ENCODE assay signal across 9 mouse cellular contexts in the genomic region with DNA sequence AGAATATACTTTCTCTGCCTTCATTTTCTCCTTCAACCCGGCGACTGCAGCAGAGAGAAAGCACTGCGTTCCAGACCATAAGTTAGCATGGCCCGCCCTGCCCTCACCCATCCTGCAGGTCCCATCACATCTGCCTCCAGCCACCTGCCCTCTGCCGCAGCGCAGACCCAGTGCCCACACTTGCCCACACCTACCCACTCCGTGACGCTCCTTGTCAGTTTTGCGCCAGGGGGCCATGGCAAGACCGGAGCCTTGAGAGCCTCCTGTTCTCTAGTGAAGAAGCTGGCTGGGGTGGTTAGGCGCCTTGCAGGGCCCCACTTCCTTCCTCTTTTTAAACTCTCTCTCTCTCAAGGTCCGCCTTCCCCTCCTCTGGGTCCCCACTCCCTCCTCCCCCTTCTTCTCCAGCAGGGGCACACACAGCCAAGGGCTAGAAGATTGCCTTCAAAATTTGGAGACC. TPM values are rescaled to one million over a fixed set of nuclear protein-coding genes. Genes with fewer than 3 reads are reported as not detected.
A peak's percentile ranks its signal among the peaks of the same experiment; 100 is the strongest.
DNase-seq lines count a peak whose midpoint lies in the region; ATAC-seq and TF ChIP-seq lines count a peak whose summit lies in the region.
"Had no signal": no experiment of that assay in that cellular context is flagged by ENCODE, and none has a peak within 500 bp of the region (broad histone marks: within the 10 kb centered on the region; RNA-seq: fewer than 3 reads in every experiment).

A gene (minus strand): TSS at position 306 of the 457 bp plus-strand sequence.

- H3K79me2 ChIP-seq in CH12.LX (replicated peaks; ENCODE audit: control insufficient read depth, extremely low read depth, insufficient read depth, poor library complexity, severe bottlenecking): peaks cover 44% of the 10 kb centered on the region

- TF ChIP-seq EP300 in CH12.LX (IDR thresholded peaks at IDR 0.05; ENCODE audit: low read length): peak; percentile 70

- peak within 1 kb of the TSS; percentile 95 for H3K9ac ChIP-seq in CH12.LX (ENCODE audit: insufficient read depth, low read depth)
- peak within 1 kb of the TSS; percentile 28; the same call in 1 of the 2 replicates for H3K9ac ChIP-seq in liver, embryonic 16.5 days (ENCODE audit: low read depth, low read length)
- no peak within 1 kb of the TSS for H3K9ac ChIP-seq in kidney, embryonic 15.5 days
- H3K9ac ChIP-seq: hindbrain, embryonic 15.5 days had no signal

- in situ Hi-C loops in CH12.LX (cut with MboI; ENCODE audit: low pct_ligation_motif_present, low pct_unique_long_range_greater_than_20kb, low sequenced_read_pairs): no loop called here

- ATAC-seq in liver, embryonic 16.5 days (ENCODE audit: low read depth): peak; percentile 47; the same call in 1 of the 2 replicates
- ATAC-seq in kidney, embryonic 15.5 days (replicated peaks; ENCODE audit: low FRiP score): no peak

- dilution Hi-C loops in CH12.LX (cut with MboI; ENCODE audit: extremely low pct_ligation_motif_present, extremely low pct_unique_long_range_greater_than_20kb, low sequenced_read_pairs): no loop called here

- TF ChIP-seq CTCF in CH12.LX (conservative IDR thresholded peaks at IDR 0.05 in 1 of 2, IDR thresholded peaks at IDR 0.05 in 1 of 2; ENCODE audit: low read depth in 2 of 2, low read length in 2 of 2): peak in 1 of 2 experiments; percentile 19; a peak in 1 of 4 replicates

- H3K9me3 ChIP-seq in CH12.LX (replicated peaks; ENCODE audit: low read length): peaks cover 6% of the 10 kb centered on the region
- no peaks in the 10 kb centered on the region for H3K9me3 ChIP-seq in liver, embryonic 16.5 days (replicated peaks; ENCODE audit: control insufficient read depth, low read length)
- no peaks in the 10 kb centered on the region for H3K9me3 ChIP-seq in kidney, embryonic 15.5 days (replicated peaks)
- H3K9me3 ChIP-seq: hindbrain, embryonic 15.5 days had no signal

- peak within 1 kb of the TSS; percentile 72 to 88 (median 81) for H3K4me3 ChIP-seq in CH12.LX (replicated peaks in 1 of 3; ENCODE audit: low read depth in 2 of 3, low read length in 2 of 3, poor library complexity in 1 of 3)
- peak within 1 kb of the TSS; percentile 62 for H3K4me3 ChIP-seq in brown adipose tissue, adult 24 weeks (ENCODE audit: insufficient read depth, low read depth, low read length)
- peak within 1 kb of the TSS; percentile 45 for H3K4me3 ChIP-seq in liver, embryonic 16.5 days (ENCODE audit: low read depth, low read length)
- no peak within 1 kb of the TSS for H3K4me3 ChIP-seq in kidney, embryonic 15.5 days (replicated peaks)
- H3K4me3 ChIP-seq: hindbrain, embryonic 15.5 days had no signal

- TF ChIP-seq POLR2A in CH12.LX (IDR thresholded peaks at IDR 0.05; ENCODE audit: low read depth, low read length): peak; percentile 94

- peak within 1 kb of the TSS; percentile 94 for H3K27ac ChIP-seq in CH12.LX (ENCODE audit: insufficient read depth, low read depth)
- H3K27ac ChIP-seq in brown adipose tissue, adult 24 weeks (replicated peaks; ENCODE audit: low read depth, low read length): peak within 1 kb of the TSS; percentile 72
- peak within 1 kb of the TSS; percentile 8; the same call in 1 of the 2 replicates for H3K27ac ChIP-seq in liver, embryonic 16.5 days (ENCODE audit: low read length)
- no peak within 1 kb of the TSS for H3K27ac ChIP-seq in kidney, embryonic 15.5 days
- H3K27ac ChIP-seq: hindbrain, embryonic 15.5 days had no signal

- H3K4me1 ChIP-seq in CH12.LX (ENCODE audit: control insufficient read depth in 1 of 2, insufficient read depth in 2 of 2): peaks cover 21 to 49% of the 10 kb centered on the region in 2 experiments
- no peaks in the 10 kb centered on the region for H3K4me1 ChIP-seq in brown adipose tissue, adult 24 weeks (ENCODE audit: control insufficient read depth, insufficient read depth, insufficient read length, low read length)
- H3K4me1 ChIP-seq in liver, embryonic 16.5 days (ENCODE audit: control insufficient read depth, low read depth, low read length): no peaks in the 10 kb centered on the region; the same call in 1 of the 2 replicates
- H3K4me1 ChIP-seq in kidney, embryonic 15.5 days: no peaks in the 10 kb centered on the region
- H3K4me1 ChIP-seq: hindbrain, embryonic 15.5 days had no signal

- DNase-seq in CH12.LX (ENCODE audit: extremely low read depth): peak; percentile 91
- peak; percentile 71 to 73 for DNase-seq in spleen, adult 18-20 months
- DNase-seq in layer of hippocampus, adult 18-20 months (ENCODE audit: low spot score in 2 of 2): no peak
- DNase-seq in layer of hippocampus, adult 8-10 months (ENCODE audit: low spot score in 2 of 2): no peak
- DNase-seq: cerebellum, adult 11-12 months had no signal

- H3K36me3 ChIP-seq in CH12.LX (replicated peaks in 1 of 2; ENCODE audit: control insufficient read depth in 1 of 2, insufficient read depth in 1 of 2, low read length in 1 of 2): peaks cover 12 to 46% of the 10 kb centered on the region in 2 experiments
- no peaks in the 10 kb centered on the region for H3K36me3 ChIP-seq in liver, embryonic 16.5 days (ENCODE audit: control insufficient read depth, insufficient read depth)
- H3K36me3 ChIP-seq in kidney, embryonic 15.5 days: no peaks in the 10 kb centered on the region
- H3K36me3 ChIP-seq: hindbrain, embryonic 15.5 days had no signal

- peak within 1 kb of the TSS; percentile 88 for H3K4me2 ChIP-seq in CH12.LX (ENCODE audit: insufficient read depth, low read depth, poor library complexity, severe bottlenecking)
- peak within 1 kb of the TSS; percentile 35 for H3K4me2 ChIP-seq in liver, embryonic 16.5 days (ENCODE audit: low read depth, low read length)
- no peak within 1 kb of the TSS for H3K4me2 ChIP-seq in kidney, embryonic 15.5 days
- H3K4me2 ChIP-seq: hindbrain, embryonic 15.5 days had no signal

- no peak; the same call in 1 of the 2 replicates for TF ChIP-seq RAD21 in CH12.LX (IDR thresholded peaks at IDR 0.05; ENCODE audit: low read depth, low read length)

- 12% methylated on average over 12 of the region's 12 CpGs for WGBS in liver, embryonic 16.5 days (ENCODE audit: insufficient replicate concordance)
- 89% methylated on average over 12 of the region's 12 CpGs for WGBS in kidney, embryonic 15.5 days

- no peaks in the 10 kb centered on the region for H3K27me3 ChIP-seq in CH12.LX (replicated peaks)
- H3K27me3 ChIP-seq in liver, embryonic 16.5 days (ENCODE audit: control insufficient read depth, insufficient read depth, low read depth, low read length): no peaks in the 10 kb centered on the region
- no peaks in the 10 kb centered on the region for H3K27me3 ChIP-seq in kidney, embryonic 15.5 days
- H3K27me3 ChIP-seq: hindbrain, embryonic 15.5 days had no signal

TF ChIP-seq in CH12.LX, 34 proteins besides CTCF, POLR2A, EP300 and RAD21 (continues in another document):
- peak; percentile 79; the same call in 1 of the 2 replicates for TF ChIP-seq UBTF (IDR thresholded peaks at IDR 0.05; ENCODE audit: low read depth, low read length)
- TF ChIP-seq NELFE (IDR thresholded peaks at IDR 0.05; ENCODE audit: low read depth, low read length): peak; percentile 95
- no peak for TF ChIP-seq ZKSCAN1 (IDR thresholded peaks at IDR 0.05; ENCODE audit: borderline replicate concordance, low read depth, low read length)
- TF ChIP-seq MAX (IDR thresholded peaks at IDR 0.05; ENCODE audit: low read length): peak; percentile 74
- peak; percentile 81 for TF ChIP-seq SIN3A (IDR thresholded peaks at IDR 0.05; ENCODE audit: low read length)
- peak; percentile 42; the same call in 1 of the 2 replicates for TF ChIP-seq BHLHE40 (IDR thresholded peaks at IDR 0.05; ENCODE audit: low read depth, low read length)
- no peak for TF ChIP-seq JUND (conservative IDR thresholded peaks at IDR 0.05; ENCODE audit: low read depth, low read length)
- TF ChIP-seq MAFK (IDR thresholded peaks at IDR 0.05; ENCODE audit: insufficient replicate concordance, low read length): no peak
- peak; percentile 98 for TF ChIP-seq MAZ (IDR thresholded peaks at IDR 0.05; ENCODE audit: low read depth, low read length)
- TF ChIP-seq ZMIZ1 (IDR thresholded peaks at IDR 0.05; ENCODE audit: low read depth, low read length): peak; percentile 96
- no peak for TF ChIP-seq CHD1 (IDR thresholded peaks at IDR 0.05; ENCODE audit: low read depth, low read length)
- TF ChIP-seq POLR2AphosphoS2 (IDR thresholded peaks at IDR 0.05; ENCODE audit: low read depth, low read length): no peak
- TF ChIP-seq SMC3 (IDR thresholded peaks at IDR 0.05; ENCODE audit: low read depth, low read length): no peak; the same call in none of the 2 replicates
- no peak for TF ChIP-seq JUN (IDR thresholded peaks at IDR 0.05; ENCODE audit: insufficient read depth, low read depth, low read length)
- no peak; the same call in 1 of the 2 replicates for TF ChIP-seq MXI1 (IDR thresholded peaks at IDR 0.05; ENCODE audit: low read depth, low read length)
- peak; percentile 50; the same call in 1 of the 2 replicates for TF ChIP-seq NRF1 (IDR thresholded peaks at IDR 0.05; ENCODE audit: low read depth, low read length)
- TF ChIP-seq PAX5 (IDR thresholded peaks at IDR 0.05; ENCODE audit: low read length): no peak
- no peak for TF ChIP-seq ZC3H11A (IDR thresholded peaks at IDR 0.05; ENCODE audit: low read depth, low read length)
- TF ChIP-seq MEF2A (IDR thresholded peaks at IDR 0.05; ENCODE audit: borderline replicate concordance, low read depth, low read length): peak; percentile 76; the same call in 1 of the 2 replicates
- no peak for TF ChIP-seq ZNF384 (IDR thresholded peaks at IDR 0.05; ENCODE audit: low read depth, low read length)
- TF ChIP-seq ELF1 (IDR thresholded peaks at IDR 0.05; ENCODE audit: low read depth, low read length): peak; percentile 85
- TF ChIP-seq IRF4 (IDR thresholded peaks at IDR 0.05; ENCODE audit: low read depth, low read length): peak; percentile 78
- TF ChIP-seq USF1 (IDR thresholded peaks at IDR 0.05; ENCODE audit: low read depth, low read length): no peak
- TF ChIP-seq MYC (IDR thresholded peaks at IDR 0.05; ENCODE audit: low read depth, low read length): no peak; the same call in 1 of the 2 replicates
- TF ChIP-seq HCFC1 (IDR thresholded peaks at IDR 0.05; ENCODE audit: low read depth, low read length): peak; percentile 69
- peak; percentile 71 for TF ChIP-seq CHD2 (IDR thresholded peaks at IDR 0.05; ENCODE audit: low read length)

RNA-seq across cellular contexts. Expression of the gene that starts here (rescaled TPM):
- total RNA-seq in CH12.LX (2012; rRNA removed) (109 and 133 TPM in 2 replicates), CH12.LX (2014; rRNA removed) (79.6 and 83.8 TPM in 2 replicates)
- 137 and 151 TPM in 2 replicates for polyA plus RNA-seq in CH12.LX (2012; ENCODE audit: insufficient read length, low read depth)
- 1.7 and 3.0 TPM in 2 replicates for polyA plus RNA-seq in brown adipose tissue, adult 24 weeks (2012; ENCODE audit: insufficient read depth, insufficient read length, missing spikeins)
- polyA plus RNA-seq in liver, embryonic 16.5 days (2015; fragmentation: Nextera tagmentation; extraction: Ambion mirVana): 5.0 and 5.3 TPM in 2 replicates
- 1 to 10 TPM; 3.2 to 3.4 TPM for total RNA-seq in layer of hippocampus, adult 18-20 months (2021)
- total RNA-seq in layer of hippocampus, adult 8-10 months (2022): 10 to 100 TPM in 2 of 4 experiments, 1 to 10 TPM in 2; 3.1 to 13.1 (median 8.2) TPM
- polyA plus RNA-seq in kidney, embryonic 15.5 days (2015; fragmentation: Nextera tagmentation; extraction: Ambion mirVana): 1.0 and 1.1 TPM in 2 replicates

Comparison
In these comparisons a context has a peak if more than half of its experiments do, and no peak if none do; other contexts are left out.
1. RNA of the gene that starts here (total RNA-seq): 79.6 to 133 TPM in CH12.LX; 3.1 to 13.1 TPM in layer of hippocampus, adult 8-10 months and 3.2 to 3.4 TPM in layer of hippocampus, adult 18-20 months; every median in the first group is over 4 times any median in the second.
2. RNA of the gene that starts here (polyA plus RNA-seq): 137 to 151 TPM in CH12.LX; 5.0 to 5.3 TPM in liver, embryonic 16.5 days, 1.7 to 3.0 TPM in brown adipose tissue, adult 24 weeks and 1.0 to 1.1 TPM in kidney, embryonic 15.5 days; every median in the first group is over 10 times any median in the second.
3. DNase-seq: peak in CH12.LX (single experiment) and spleen, adult 18-20 months (2 of 2); none in layer of hippocampus, adult 18-20 months (0 of 2) and layer of hippocampus, adult 8-10 months (0 of 2).